Mouse (Mus musculus): Measurements from ENCODE around the gene Abca17. TPM values are rescaled to one million over a fixed set of nuclear protein-coding genes. Genes with fewer than 3 reads are reported as not detected.

Gene Abca17
- polyA plus RNA-seq, 1 experiment: 0.86 TPM

DNA sequence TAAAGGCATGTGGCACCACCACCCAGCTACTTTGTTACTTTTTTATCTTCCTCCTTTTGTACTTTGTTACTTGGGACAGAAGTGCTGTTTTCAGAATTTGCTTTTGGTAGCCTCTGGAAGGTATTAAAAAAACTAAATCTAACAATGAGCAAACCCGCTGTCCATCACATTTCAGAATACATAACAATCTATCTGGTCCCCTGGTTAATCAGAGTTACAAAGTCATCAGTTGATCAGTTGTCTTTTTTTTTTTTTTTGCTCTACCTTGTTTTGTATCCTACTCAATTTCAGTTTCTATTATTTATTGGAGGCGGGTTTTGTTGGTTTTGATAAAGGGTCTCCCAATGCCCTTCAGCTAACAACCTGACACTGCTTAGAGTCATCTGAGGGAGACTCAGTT lies 98.5 kb downstream of the Abca17 start:
- H3K4me1 ChIP-seq (ENCODE audit: control insufficient read depth, insufficient read depth, low read length): 0 out of 2 replicates have a peak, but pooled peaks cover 3% of the 10 kb centered on the region
- no peak overlapping the region for H3K27ac ChIP-seq (ENCODE audit: insufficient read depth, low read length)
- no peak for TF ChIP-seq POLR2A (IDR thresholded peaks at IDR 0.05; ENCODE audit: extremely low read depth, insufficient read depth, low read length)
- H3K4me3 ChIP-seq (ENCODE audit: insufficient read depth, low read length): no peak overlapping the region; the same call in 1 of the 2 replicates

DNA sequence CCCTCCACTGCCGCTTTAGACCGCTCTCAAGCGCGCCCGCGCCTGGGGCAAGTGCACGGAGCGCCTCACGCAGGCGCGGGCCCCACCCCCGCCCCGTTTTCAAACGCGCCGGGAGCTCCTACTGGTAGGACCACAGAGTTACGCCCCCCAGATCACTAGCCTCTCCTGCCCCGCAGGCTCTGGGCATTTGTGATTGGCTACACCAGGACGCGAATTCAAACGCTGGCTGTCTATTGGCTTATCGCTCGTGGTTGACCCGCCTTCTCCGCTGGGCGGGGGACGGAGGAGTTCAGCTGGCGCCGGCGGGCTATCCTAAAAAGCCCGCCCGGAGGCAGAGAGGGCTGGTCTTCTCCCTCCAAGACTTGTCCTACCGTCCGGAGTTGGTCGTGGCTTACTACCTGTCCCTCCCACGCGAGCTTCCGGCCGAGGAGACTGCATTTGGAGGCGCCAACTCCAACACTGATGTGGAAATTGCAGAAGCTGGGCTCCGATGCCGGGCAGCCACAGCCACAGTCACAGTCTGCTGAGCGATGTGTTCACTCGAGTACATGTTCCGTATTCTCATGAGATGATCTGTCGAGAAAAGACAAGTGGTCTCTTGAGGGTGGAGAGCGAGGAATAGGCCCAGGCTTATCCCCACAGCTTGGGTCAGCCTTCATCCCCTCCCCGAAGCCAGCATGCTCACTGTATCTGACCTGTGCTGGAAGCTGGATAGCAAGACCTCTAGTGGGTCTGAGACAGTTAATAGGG lies 99.4 kb downstream of the Abca17 start, which contains the start of gene Ccnf:
Gene Ccnf (minus strand): TSS at position 165 of the 750 bp plus-strand sequence.
- H3K4me3 ChIP-seq (ENCODE audit: insufficient read depth, low read length): peak within 1 kb of the TSS; percentile 47
- TF ChIP-seq POLR2A (IDR thresholded peaks at IDR 0.05; ENCODE audit: extremely low read depth, insufficient read depth, low read length) (peak; percentile 45; the same call in 1 of the 2 replicates), CTCF (IDR thresholded peaks at IDR 0.05; ENCODE audit: extremely low read depth, insufficient read depth, low read length) (no peak)
- no peak within 1 kb of the TSS for H3K27ac ChIP-seq (ENCODE audit: insufficient read depth, low read length)
- H3K4me1 ChIP-seq (ENCODE audit: control insufficient read depth, insufficient read depth, low read length): 0 out of 2 replicates have a peak, but pooled peaks cover 3% of the 10 kb centered on the region

DNA sequence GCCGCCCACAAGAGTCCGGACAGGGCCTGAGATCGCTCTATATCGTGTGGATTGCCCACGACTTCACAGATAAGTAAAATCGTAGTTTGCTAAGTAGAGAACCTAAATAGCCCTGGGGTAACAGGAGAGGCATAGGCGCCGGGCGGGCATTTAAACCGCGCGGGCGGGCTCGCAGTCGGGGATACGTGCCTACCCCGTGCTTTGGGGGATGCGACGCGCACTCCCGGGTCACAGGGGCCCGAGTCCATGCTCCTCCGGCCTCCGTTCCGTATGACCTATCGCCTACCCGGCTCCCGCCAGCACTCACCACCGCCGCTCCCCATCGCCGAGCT lies 99.9 kb downstream of the Abca17 start:
- Histone ChIP-seq H3K4me1 (ENCODE audit: control insufficient read depth, insufficient read depth, low read length) (0 out of 2 replicates have a peak, but pooled peaks cover 3% of the 10 kb centered on the region), H3K27ac (ENCODE audit: insufficient read depth, low read length) (no peak overlapping the region), H3K4me3 (ENCODE audit: insufficient read depth, low read length) (peak overlapping the region; percentile 47)
- no peak for TF ChIP-seq POLR2A (IDR thresholded peaks at IDR 0.05; ENCODE audit: extremely low read depth, insufficient read depth, low read length)
- no peak for TF ChIP-seq CTCF (IDR thresholded peaks at IDR 0.05; ENCODE audit: extremely low read depth, insufficient read depth, low read length)

DNA sequence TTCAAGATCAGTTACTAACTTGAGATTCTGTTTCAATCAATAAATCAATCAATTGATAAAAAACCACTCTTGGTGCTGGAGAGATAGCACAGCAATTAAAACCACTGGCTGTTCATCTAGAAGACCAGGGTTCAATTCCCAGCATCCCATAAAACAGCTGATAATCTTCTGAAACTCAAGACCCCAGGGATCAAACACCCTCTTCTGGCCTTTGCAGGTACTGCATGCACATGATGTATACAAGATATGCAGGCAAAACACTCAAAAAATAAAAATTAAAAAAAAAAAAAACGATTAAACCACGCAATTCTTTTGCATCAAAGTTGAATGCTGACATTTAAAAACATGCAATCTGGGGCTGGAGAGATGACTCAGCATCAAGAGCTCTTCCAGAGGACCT lies 102.2 kb downstream of the Abca17 start:
- Histone ChIP-seq H3K4me1 (ENCODE audit: control insufficient read depth, insufficient read depth, low read length) (0 out of 2 replicates have a peak, but pooled peaks cover 3% of the 10 kb centered on the region), H3K4me3 (ENCODE audit: insufficient read depth, low read length) (no peak overlapping the region), H3K27ac (ENCODE audit: insufficient read depth, low read length) (no peak overlapping the region)
- TF ChIP-seq POLR2A (IDR thresholded peaks at IDR 0.05; ENCODE audit: extremely low read depth, insufficient read depth, low read length) (no peak), CTCF (IDR thresholded peaks at IDR 0.05; ENCODE audit: extremely low read depth, insufficient read depth, low read length) (no peak)

DNA sequence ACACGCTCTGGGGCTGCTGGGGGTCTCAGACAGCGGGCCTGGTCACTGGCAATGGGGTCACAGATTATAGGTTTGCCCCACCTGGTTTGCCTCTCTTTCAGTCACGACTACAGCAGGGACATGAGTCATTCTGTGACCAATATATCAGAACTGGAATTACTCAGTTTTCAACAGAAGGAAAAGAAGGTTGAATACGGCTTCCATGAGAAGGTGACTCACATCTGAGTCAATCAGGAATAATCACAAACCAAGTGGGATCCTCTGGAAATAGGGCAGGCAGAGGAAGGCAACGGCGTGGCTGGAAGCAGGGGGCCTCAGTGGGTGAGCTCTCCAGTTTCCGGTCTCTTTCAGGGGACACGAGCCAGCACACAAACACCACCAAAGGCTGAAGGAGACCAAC lies 106.8 kb downstream of the Abca17 start:
- H3K4me1 ChIP-seq (ENCODE audit: control insufficient read depth, insufficient read depth, low read length): no peaks in the 10 kb centered on the region
- no peak for TF ChIP-seq CTCF (IDR thresholded peaks at IDR 0.05; ENCODE audit: extremely low read depth, insufficient read depth, low read length)
- TF ChIP-seq POLR2A (IDR thresholded peaks at IDR 0.05; ENCODE audit: extremely low read depth, insufficient read depth, low read length): no peak
- H3K27ac ChIP-seq (ENCODE audit: insufficient read depth, low read length): 0 out of 2 replicates have a peak overlapping the region, but pooled peaks have one; percentile 2
- no peak overlapping the region for H3K4me3 ChIP-seq (ENCODE audit: insufficient read depth, low read length)

DNA sequence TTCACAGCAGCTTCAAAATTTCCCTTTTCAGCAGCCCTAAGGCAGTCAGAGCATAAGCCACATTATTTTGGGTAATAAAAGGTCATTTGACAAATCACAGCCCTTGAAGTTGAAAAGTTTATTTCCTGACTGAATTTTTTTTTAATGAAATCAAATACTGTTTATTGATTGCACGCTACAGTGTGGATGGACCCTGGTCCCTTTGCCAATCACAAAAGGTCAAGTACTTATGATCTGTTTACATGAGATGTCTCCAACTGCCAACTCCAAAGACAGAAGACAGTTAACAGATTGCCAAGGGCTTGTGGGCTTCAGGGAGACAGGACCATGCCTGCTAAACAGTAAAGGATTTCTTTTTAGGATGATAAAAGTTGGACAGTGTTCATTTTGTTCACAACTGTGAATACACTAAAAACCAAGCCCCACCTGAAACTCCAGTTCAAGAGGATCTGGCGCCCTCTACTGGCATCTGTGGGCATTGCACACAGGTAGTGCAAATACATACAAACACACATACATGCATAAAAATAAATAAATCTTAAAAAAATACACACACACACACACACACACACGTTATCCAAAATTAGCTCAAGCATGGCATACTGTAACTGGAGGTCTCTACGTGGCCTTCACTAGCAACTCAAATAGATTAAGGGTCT lies 107.4 kb downstream of the Abca17 start:
- Histone ChIP-seq H3K4me1 (ENCODE audit: control insufficient read depth, insufficient read depth, low read length) (no peaks in the 10 kb centered on the region), H3K27ac (ENCODE audit: insufficient read depth, low read length) (no peak overlapping the region), H3K4me3 (ENCODE audit: insufficient read depth, low read length) (no peak overlapping the region)
- TF ChIP-seq POLR2A (IDR thresholded peaks at IDR 0.05; ENCODE audit: extremely low read depth, insufficient read depth, low read length): no peak
- peak; percentile 51 for TF ChIP-seq CTCF (IDR thresholded peaks at IDR 0.05; ENCODE audit: extremely low read depth, insufficient read depth, low read length)

DNA sequence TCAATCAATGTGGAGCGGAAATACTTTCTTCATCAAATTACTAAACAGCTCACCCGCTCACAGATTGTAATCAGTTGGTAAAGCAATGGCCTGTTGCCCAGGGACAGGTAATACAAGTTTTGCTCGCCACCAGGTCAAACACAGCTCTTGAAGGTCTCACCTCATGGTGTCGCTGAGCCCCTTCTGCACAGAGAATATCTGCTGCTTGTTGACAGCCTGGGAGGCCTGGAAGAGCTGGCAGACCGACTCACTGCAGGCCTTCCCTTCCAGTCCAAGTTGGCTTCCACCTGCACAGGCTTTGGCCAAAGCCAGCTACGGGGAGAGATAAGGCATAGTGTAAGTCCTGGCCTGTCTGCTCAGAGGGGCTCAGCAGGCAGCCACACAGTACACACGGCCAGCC lies 113.9 kb downstream of the Abca17 start:
- Histone ChIP-seq H3K27ac (ENCODE audit: insufficient read depth, low read length) (no peak overlapping the region), H3K4me3 (ENCODE audit: insufficient read depth, low read length) (no peak overlapping the region), H3K4me1 (ENCODE audit: control insufficient read depth, insufficient read depth, low read length) (no peaks in the 10 kb centered on the region)
- no peak for TF ChIP-seq CTCF (IDR thresholded peaks at IDR 0.05; ENCODE audit: extremely low read depth, insufficient read depth, low read length)
- no peak for TF ChIP-seq POLR2A (IDR thresholded peaks at IDR 0.05; ENCODE audit: extremely low read depth, insufficient read depth, low read length)

DNA sequence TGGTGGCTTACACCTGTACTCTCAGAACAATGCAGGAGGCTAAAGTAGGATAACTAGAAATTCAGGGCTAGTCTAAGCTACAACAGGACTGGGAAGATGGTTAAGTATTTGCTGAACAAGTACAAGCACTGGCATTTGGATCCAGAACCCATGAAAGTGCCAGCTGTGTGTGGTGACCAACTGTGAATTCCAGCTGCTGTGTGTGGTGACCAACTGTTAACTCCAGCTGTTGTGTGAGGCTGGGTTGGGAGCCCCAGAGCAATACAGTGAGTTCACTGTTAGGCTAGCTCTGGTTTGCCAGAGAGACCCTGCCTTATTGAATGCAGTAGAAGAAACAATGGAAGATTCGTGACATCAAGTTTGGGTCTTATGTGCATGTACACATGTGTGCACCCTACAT lies 114.4 kb downstream of the Abca17 start:
- H3K4me1 ChIP-seq (ENCODE audit: control insufficient read depth, insufficient read depth, low read length): no peaks in the 10 kb centered on the region
- H3K27ac ChIP-seq (ENCODE audit: insufficient read depth, low read length): no peak overlapping the region
- no peak overlapping the region for H3K4me3 ChIP-seq (ENCODE audit: insufficient read depth, low read length)
- TF ChIP-seq POLR2A (IDR thresholded peaks at IDR 0.05; ENCODE audit: extremely low read depth, insufficient read depth, low read length): no peak
- no peak for TF ChIP-seq CTCF (IDR thresholded peaks at IDR 0.05; ENCODE audit: extremely low read depth, insufficient read depth, low read length)

DNA sequence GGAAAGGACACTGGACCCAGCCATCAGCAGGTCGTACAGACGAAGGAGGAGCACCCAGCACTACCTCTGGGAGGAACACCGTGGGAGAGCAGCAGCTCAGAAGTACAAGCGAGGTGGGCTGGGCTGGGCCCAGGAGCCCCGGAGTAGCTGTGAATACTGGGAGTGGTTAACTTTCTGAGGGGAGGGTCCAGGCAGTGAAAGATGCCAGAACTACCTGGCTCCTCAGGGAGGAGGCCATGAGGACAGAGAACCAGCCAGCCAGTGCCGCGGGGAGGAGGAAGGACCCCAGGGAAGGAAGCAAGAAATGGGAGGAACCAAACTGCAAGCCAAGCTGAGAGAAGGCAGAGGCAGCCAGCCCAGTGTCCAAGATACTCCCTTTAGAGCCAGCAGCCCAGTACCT lies 122.9 kb downstream of the Abca17 start:
- Histone ChIP-seq H3K4me1 (ENCODE audit: control insufficient read depth, insufficient read depth, low read length) (no peaks in the 10 kb centered on the region), H3K4me3 (ENCODE audit: insufficient read depth, low read length) (no peak overlapping the region), H3K27ac (ENCODE audit: insufficient read depth, low read length) (no peak overlapping the region)
- TF ChIP-seq POLR2A (IDR thresholded peaks at IDR 0.05; ENCODE audit: extremely low read depth, insufficient read depth, low read length) (no peak), CTCF (IDR thresholded peaks at IDR 0.05; ENCODE audit: extremely low read depth, insufficient read depth, low read length) (no peak)

DNA sequence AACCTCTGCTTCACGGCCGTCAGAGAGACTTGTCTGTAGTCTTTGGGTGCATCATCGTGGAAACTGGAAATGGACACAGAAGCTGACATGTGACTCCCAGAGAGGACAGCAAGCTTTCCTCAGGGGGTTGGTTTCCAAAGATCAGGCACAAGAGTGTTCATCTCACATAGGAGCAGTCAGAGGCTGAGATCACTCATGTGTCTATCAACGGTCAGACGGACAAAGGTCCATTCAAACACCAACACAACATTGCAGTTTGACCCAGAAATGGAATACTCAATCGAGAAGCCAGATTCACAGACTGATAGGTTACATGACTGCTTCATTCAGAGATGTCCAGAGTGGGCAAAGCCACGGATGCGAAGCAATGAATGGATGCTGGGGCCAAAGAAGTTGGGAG lies 124.1 kb downstream of the Abca17 start:
- Histone ChIP-seq H3K27ac (ENCODE audit: insufficient read depth, low read length) (no peak overlapping the region), H3K4me1 (ENCODE audit: control insufficient read depth, insufficient read depth, low read length) (no peaks in the 10 kb centered on the region), H3K4me3 (ENCODE audit: insufficient read depth, low read length) (no peak overlapping the region)
- TF ChIP-seq POLR2A (IDR thresholded peaks at IDR 0.05; ENCODE audit: extremely low read depth, insufficient read depth, low read length) (no peak), CTCF (IDR thresholded peaks at IDR 0.05; ENCODE audit: extremely low read depth, insufficient read depth, low read length) (no peak)
